Mouse (Mus musculus) heart, embryonic 11.5 days (tissue): Measurements from ENCODE around the gene Dlgap5. TPM values are rescaled to one million over a fixed set of nuclear protein-coding genes. Genes with fewer than 3 reads are reported as not detected.
A peak's percentile ranks its signal among the peaks of the same experiment; 100 is the strongest.

Source experiments
- ATAC-seq: fragments of 200-750 bp; cut with Nextera tagmentation; replicated peaks from 2 replicates; pipeline ENCODE4 v1.8.0; 2017; ENCODE audit warnings: moderate library complexity; ENCODE audit not compliant: insufficient number of reproducible peaks, low FRiP score, low TSS enrichment
- H3K27ac ChIP-seq: fragments of 300-500 bp; sonication (generic); 2 replicates; pipeline ENCODE4 v1.5.1; 2014; ENCODE audit warnings: mild to moderate bottlenecking, low read depth, low read length
- H3K27me3 ChIP-seq: fragments of 300-500 bp; sonication (generic); 2 replicates; pipeline ENCODE4 v1.6.1; 2014; ENCODE audit warnings: mild to moderate bottlenecking, low read length, mixed read lengths; ENCODE audit not compliant: control insufficient read depth, insufficient read depth
- H3K36me3 ChIP-seq: fragments of 300-500 bp; sonication (generic); 2 replicates; pipeline ENCODE4 v1.6.1; 2014; ENCODE audit warnings: mild to moderate bottlenecking, low read length, moderate library complexity, mixed read lengths; ENCODE audit not compliant: control insufficient read depth, insufficient read depth
- H3K4me1 ChIP-seq: fragments of 300-500 bp; sonication (generic); 2 replicates; pipeline ENCODE4 v1.6.1; 2014; ENCODE audit warnings: low read length; ENCODE audit not compliant: control insufficient read depth, insufficient read depth
- H3K4me2 ChIP-seq: fragments of 300-500 bp; sonication (generic); 2 replicates; pipeline ENCODE4 v1.6.1; 2014; ENCODE audit warnings: mild to moderate bottlenecking, moderate library complexity
- H3K4me3 ChIP-seq: fragments of 300-500 bp; sonication (generic); 2 replicates; pipeline ENCODE4 v1.5.1; 2014; ENCODE audit warnings: low read depth, low read length
- H3K9ac ChIP-seq: fragments of 300-500 bp; sonication (generic); 2 replicates; pipeline ENCODE4 v1.6.1; 2014; ENCODE audit warnings: mild to moderate bottlenecking, low read depth, low read length, moderate library complexity
- H3K9me3 ChIP-seq: fragments of 300-500 bp; sonication (generic); replicated peaks from 2 replicates; pipeline ENCODE4 v1.6.1; 2016; ENCODE audit warnings: low read length; ENCODE audit not compliant: control insufficient read depth
- WGBS: fragments of 180-500 bp; shearing (Covaris S2); extraction: QIAGEN DNeasy Blood & Tissue Kit; methylation state at CpG from one replicate; pipeline ENCODE4 v1.1.7; 2014; ENCODE audit not compliant: insufficient replicate concordance; 5-methylcytosine and 5-hydroxymethylcytosine counted together
- polyA plus RNA-seq: library from polyadenylated mRNA; unstranded; fragments of >200 nt; fragmentation: Nextera tagmentation; extraction: Ambion mirVana; gene quantifications from 2 replicates; pipeline ENCODE4 v1.2.1, GENCODE M21; 2014

Gene Dlgap5
- polyA plus RNA-seq, 1 experiment from 2014 or later = 47.9 TPM

GRCm38 (mm10) chr14:47367461-47367860, 50.7 kb downstream of the Dlgap5 start, which contains the start of gene Lgals3:
Gene Lgals3 (plus strand): TSS chr14:47367751.
- H3K27ac ChIP-seq = no peak within 1 kb of the TSS
- no peaks in the 10 kb centered on the region for H3K9me3 ChIP-seq
- WGBS = 23% methylated on average over 9 of the region's 9 CpGs
- H3K4me2 ChIP-seq = peak within 1 kb of the TSS; percentile 53
- no peaks in the 10 kb centered on the region for H3K36me3 ChIP-seq
- H3K27me3 ChIP-seq = peaks cover 4% of the 10 kb centered on the region; the same call in 1 of the 2 replicates
- no peak within 1 kb of the TSS for H3K4me3 ChIP-seq
- H3K4me1 ChIP-seq = peaks cover 17% of the 10 kb centered on the region
- ATAC-seq = 0 out of 2 replicates have a peak, but pooled peaks have one; percentile 42
- 0 out of 2 replicates have a peak within 1 kb of the TSS, but pooled peaks have one; percentile 30 for H3K9ac ChIP-seq

GRCm38 (mm10) chr14:47366881-47367321, 51.3 kb downstream of the Dlgap5 start:
- no peak overlapping the region for H3K27ac ChIP-seq
- H3K27me3 ChIP-seq = peaks cover 4% of the 10 kb centered on the region; the same call in 1 of the 2 replicates
- H3K9me3 ChIP-seq = no peaks in the 10 kb centered on the region
- 30% methylated on average over 7 of the region's 7 CpGs for WGBS
- peak overlapping the region; percentile 53; the same call in 1 of the 2 replicates for H3K4me2 ChIP-seq
- H3K4me1 ChIP-seq = peaks cover 17% of the 10 kb centered on the region
- no peak for ATAC-seq
- no peaks in the 10 kb centered on the region for H3K36me3 ChIP-seq
- no peak overlapping the region for H3K9ac ChIP-seq
- H3K4me3 ChIP-seq = no peak overlapping the region

GRCm38 (mm10) chr14:47364742-47365449, 53.3 kb downstream of the Dlgap5 start:
- H3K4me2 ChIP-seq = peak overlapping the region; percentile 60
- 30% methylated on average over 21 of the region's 21 CpGs for whole genome bisulfite sequencing
- H3K9me3 ChIP-seq = no peaks in the 10 kb centered on the region
- ATAC-seq = no peak; the same call in 1 of the 2 replicates
- H3K4me1 ChIP-seq = peaks cover 17% of the 10 kb centered on the region
- H3K27me3 ChIP-seq = peaks cover 4% of the 10 kb centered on the region; the same call in 1 of the 2 replicates
- H3K4me3 ChIP-seq = peak overlapping the region; percentile 21; the same call in 1 of the 2 replicates
- no peaks in the 10 kb centered on the region for H3K36me3 ChIP-seq
- 0 out of 2 replicates have a peak overlapping the region, but pooled peaks have one; percentile 6 for H3K9ac ChIP-seq
- H3K27ac ChIP-seq = no peak overlapping the region

GRCm38 (mm10) chr14:47361899-47362298, 56.3 kb downstream of the Dlgap5 start:
- Histone ChIP-seq H3K9me3 (no peaks in the 10 kb centered on the region), H3K4me1 (peaks cover 8% of the 10 kb centered on the region), H3K27ac (no peak overlapping the region), H3K36me3 (no peaks in the 10 kb centered on the region), H3K27me3 (peaks cover 4% of the 10 kb centered on the region; the same call in 1 of the 2 replicates), H3K4me3 (no peak overlapping the region), H3K9ac (no peak overlapping the region), H3K4me2 (no peak overlapping the region)
- WGBS = 71% methylated on average over 9 of the region's 9 CpGs
- no peak for ATAC-seq

- Histone ChIP-seq H3K9me3 (no peaks in the 10 kb centered on the region), H3K27ac (no peak overlapping the region), H3K9ac (no peak overlapping the region), H3K4me2 (no peak overlapping the region), H3K36me3 (no peaks in the 10 kb centered on the region), H3K27me3 (peaks cover 4% of the 10 kb centered on the region; the same call in 1 of the 2 replicates), H3K4me3 (no peak overlapping the region), H3K4me1 (peaks cover 7% of the 10 kb centered on the region; the same call in 1 of the 2 replicates)
- WGBS = 76% methylated on average over 2 of the region's 2 CpGs
- no peak for ATAC-seq
These were observed 56.8 kb downstream of the Dlgap5 start for GRCm38 (mm10) chr14:47361418-47361817.

GRCm38 (mm10) chr14:47359610-47360009, 58.6 kb downstream of the Dlgap5 start:
- Histone ChIP-seq H3K27ac (no peak overlapping the region), H3K4me1 (no peaks in the 10 kb centered on the region), H3K4me3 (no peak overlapping the region), H3K4me2 (no peak overlapping the region), H3K36me3 (no peaks in the 10 kb centered on the region), H3K9me3 (no peaks in the 10 kb centered on the region), H3K9ac (no peak overlapping the region), H3K27me3 (no peaks in the 10 kb centered on the region; the same call in 1 of the 2 replicates)
- no peak for ATAC-seq
- 56% methylated on average over 3 of the region's 3 CpGs for WGBS

- Histone ChIP-seq H3K9ac (no peak overlapping the region), H3K4me2 (no peak overlapping the region), H3K9me3 (no peaks in the 10 kb centered on the region), H3K27ac (no peak overlapping the region), H3K4me3 (no peak overlapping the region), H3K36me3 (no peaks in the 10 kb centered on the region), H3K27me3 (no peaks in the 10 kb centered on the region), H3K4me1 (no peaks in the 10 kb centered on the region)
- WGBS = 79% methylated on average over 3 of the region's 3 CpGs
- no peak for ATAC-seq
These were observed 61.6 kb downstream of the Dlgap5 start for GRCm38 (mm10) chr14:47356622-47357021.

GRCm38 (mm10) chr14:47354948-47355347, 63.3 kb downstream of the Dlgap5 start:
- H3K9ac ChIP-seq = no peak overlapping the region
- no peak overlapping the region for H3K4me3 ChIP-seq
- 64% methylated on average over 5 of the region's 5 CpGs for WGBS
- no peak overlapping the region for H3K4me2 ChIP-seq
- H3K27me3 ChIP-seq = no peaks in the 10 kb centered on the region
- no peaks in the 10 kb centered on the region for H3K9me3 ChIP-seq
- no peak overlapping the region for H3K27ac ChIP-seq
- H3K36me3 ChIP-seq = no peaks in the 10 kb centered on the region
- no peaks in the 10 kb centered on the region for H3K4me1 ChIP-seq
- ATAC-seq = no peak
